Mouse (Mus musculus) embryonic facial prominence, embryonic 13.5 days (tissue): ENCODE data around the gene Nrcam. TPM values are rescaled to one million over a fixed set of nuclear protein-coding genes. Genes with fewer than 3 reads are reported as not detected.

Experiments
- ATAC-seq: fragments of 200-750 bp; cut with Nextera tagmentation; 2 replicates; pipeline ENCODE4 v1.8.0; 2017; ENCODE audit warnings: low read depth; ENCODE audit not compliant: insufficient number of reproducible peaks, insufficient read depth, low FRiP score, low TSS enrichment
- H3K27ac ChIP-seq: fragments of 300-500 bp; sonication (generic); 2 replicates; pipeline ENCODE4 v1.5.1; 2015; ENCODE audit warnings: moderate library complexity, mild to moderate bottlenecking, inconsistent platforms
- H3K27me3 ChIP-seq: fragments of 300-500 bp; sonication (generic); 2 replicates; pipeline ENCODE4 v1.6.1; 2015; ENCODE audit warnings: mild to moderate bottlenecking, inconsistent platforms
- H3K36me3 ChIP-seq: fragments of 300-500 bp; sonication (generic); 2 replicates; pipeline ENCODE4 v1.6.1; 2015; ENCODE audit warnings: mild to moderate bottlenecking, inconsistent platforms
- H3K4me1 ChIP-seq: fragments of 300-500 bp; sonication (generic); 2 replicates; pipeline ENCODE4 v1.6.1; 2015; ENCODE audit warnings: inconsistent platforms
- H3K4me2 ChIP-seq: fragments of 300-500 bp; sonication (generic); 2 replicates; pipeline ENCODE4 v1.6.1; 2015; ENCODE audit warnings: moderate library complexity, mild to moderate bottlenecking, inconsistent platforms
- H3K4me3 ChIP-seq: fragments of 300-500 bp; sonication (generic); 2 replicates; pipeline ENCODE4 v1.5.1; 2015; ENCODE audit warnings: mild to moderate bottlenecking, inconsistent platforms
- H3K9ac ChIP-seq: fragments of 300-500 bp; sonication (generic); 2 replicates; pipeline ENCODE4 v1.6.1; 2015; ENCODE audit warnings: mild to moderate bottlenecking, inconsistent platforms
- H3K9me3 ChIP-seq: fragments of 300-500 bp; sonication (generic); 2 replicates; pipeline ENCODE4 v1.6.1; 2016; ENCODE audit warnings: inconsistent platforms
- WGBS: fragments of 180-500 bp; shearing (Covaris S2); methylation state at CpG from one replicate; pipeline ENCODE4 v1.1.7; 2015; ENCODE audit warnings: mixed read lengths; 5-methylcytosine and 5-hydroxymethylcytosine counted together
- polyA plus RNA-seq: library from polyadenylated mRNA; unstranded; fragments of >200 nt; fragmentation: Nextera tagmentation; extraction: Ambion mirVana; gene quantifications from 2 replicates; pipeline ENCODE4 v1.2.1, GENCODE M21; 2015

The Nrcam gene
- polyA plus RNA-seq, 1 experiment from 2014 or later: 3.6 TPM

GRCm38 (mm10) chr12:44327452-44327851, 1.2 kb upstream of the Nrcam start:
- Histone ChIP-seq H3K4me1 (peaks cover 12% of the 10 kb centered on the region), H3K9me3 (no peaks in the 10 kb centered on the region), H3K36me3 (no peaks in the 10 kb centered on the region), H3K27ac (no peak overlapping the region), H3K9ac (no peak overlapping the region), H3K4me2 (no peak overlapping the region), H3K4me3 (no peak overlapping the region), H3K27me3 (peaks cover 36% of the 10 kb centered on the region)
- ATAC-seq: no peak
- WGBS: 29% methylated on average over 6 of the region's 6 CpGs

GRCm38 (mm10) chr12:44329316-44330215, 881 bp downstream of the Nrcam start:
- peaks cover 36% of the 10 kb centered on the region for H3K27me3 ChIP-seq
- peak overlapping the region; percentile 63 for H3K4me3 ChIP-seq
- H3K9me3 ChIP-seq: no peaks in the 10 kb centered on the region
- WGBS: under 1% methylated on average over 61 of the region's 61 CpGs
- H3K27ac ChIP-seq: no peak overlapping the region
- ATAC-seq: peak; percentile 49
- H3K9ac ChIP-seq: peak overlapping the region; percentile 65
- H3K4me2 ChIP-seq: peak overlapping the region; percentile 100
- H3K36me3 ChIP-seq: no peaks in the 10 kb centered on the region
- H3K4me1 ChIP-seq: peaks cover 12% of the 10 kb centered on the region

- Histone ChIP-seq H3K27ac (no peak overlapping the region), H3K36me3 (no peaks in the 10 kb centered on the region), H3K9ac (peak overlapping the region; percentile 65; the same call in 1 of the 2 replicates), H3K9me3 (no peaks in the 10 kb centered on the region), H3K4me3 (peak overlapping the region; percentile 63), H3K4me2 (peak overlapping the region; percentile 100), H3K4me1 (peaks cover 12% of the 10 kb centered on the region), H3K27me3 (peaks cover 36% of the 10 kb centered on the region)
- 1% methylated on average over 9 of the region's 9 CpGs for WGBS
- ATAC-seq: no peak
Measured at GRCm38 (mm10) chr12:44330216-44330719, 1.6 kb downstream of the Nrcam start.

- ATAC-seq: no peak
- no peak overlapping the region for H3K4me2 ChIP-seq
- 0 out of 2 replicates have a peak, but pooled peaks cover 2% of the 10 kb centered on the region for H3K4me1 ChIP-seq
- no peak overlapping the region for H3K4me3 ChIP-seq
- WGBS: 86% methylated on average over 2 of the region's 2 CpGs
- H3K9me3 ChIP-seq: no peaks in the 10 kb centered on the region
- no peak overlapping the region for H3K27ac ChIP-seq
- no peak overlapping the region for H3K9ac ChIP-seq
- no peaks in the 10 kb centered on the region for H3K36me3 ChIP-seq
- H3K27me3 ChIP-seq: peaks cover 3% of the 10 kb centered on the region
Measured at GRCm38 (mm10) chr12:44337136-44337640, 8.5 kb downstream of the Nrcam start.

GRCm38 (mm10) chr12:44338195-44338622, 9.5 kb downstream of the Nrcam start:
- H3K4me2 ChIP-seq: no peak overlapping the region
- H3K27ac ChIP-seq: no peak overlapping the region
- WGBS: 16% methylated on average over 8 of the region's 8 CpGs
- ATAC-seq: no peak
- 0 out of 2 replicates have a peak, but pooled peaks cover 2% of the 10 kb centered on the region for H3K4me1 ChIP-seq
- no peak overlapping the region for H3K9ac ChIP-seq
- H3K9me3 ChIP-seq: no peaks in the 10 kb centered on the region
- H3K36me3 ChIP-seq: no peaks in the 10 kb centered on the region
- H3K4me3 ChIP-seq: no peak overlapping the region
- no peaks in the 10 kb centered on the region for H3K27me3 ChIP-seq

GRCm38 (mm10) chr12:44344075-44344474, 15.4 kb downstream of the Nrcam start:
- Histone ChIP-seq H3K4me3 (no peak overlapping the region), H3K4me2 (no peak overlapping the region), H3K4me1 (no peaks in the 10 kb centered on the region), H3K9ac (no peak overlapping the region), H3K9me3 (no peaks in the 10 kb centered on the region), H3K36me3 (no peaks in the 10 kb centered on the region), H3K27me3 (no peaks in the 10 kb centered on the region), H3K27ac (no peak overlapping the region)
- no peak for ATAC-seq
- 65% methylated on average over 6 of the region's 6 CpGs for WGBS

GRCm38 (mm10) chr12:44345251-44345650, 16.6 kb downstream of the Nrcam start:
- ATAC-seq: no peak
- Histone ChIP-seq H3K4me3 (no peak overlapping the region), H3K9me3 (no peaks in the 10 kb centered on the region), H3K4me1 (no peaks in the 10 kb centered on the region), H3K9ac (no peak overlapping the region), H3K27me3 (no peaks in the 10 kb centered on the region), H3K4me2 (no peak overlapping the region), H3K27ac (no peak overlapping the region), H3K36me3 (no peaks in the 10 kb centered on the region)
- 49% methylated on average over 5 of the region's 5 CpGs for WGBS

GRCm38 (mm10) chr12:44346143-44346542, 17.5 kb downstream of the Nrcam start:
- no peak overlapping the region for H3K27ac ChIP-seq
- no peak overlapping the region for H3K4me3 ChIP-seq
- H3K36me3 ChIP-seq: no peaks in the 10 kb centered on the region
- no peaks in the 10 kb centered on the region for H3K9me3 ChIP-seq
- no peak overlapping the region for H3K9ac ChIP-seq
- H3K4me2 ChIP-seq: no peak overlapping the region
- 57% methylated on average over 3 of the region's 3 CpGs for WGBS
- no peak for ATAC-seq
- H3K4me1 ChIP-seq: no peaks in the 10 kb centered on the region
- H3K27me3 ChIP-seq: no peaks in the 10 kb centered on the region

GRCm38 (mm10) chr12:44355116-44355515, 26.4 kb downstream of the Nrcam start:
- Histone ChIP-seq H3K36me3 (no peaks in the 10 kb centered on the region), H3K4me2 (no peak overlapping the region), H3K27ac (no peak overlapping the region), H3K9ac (no peak overlapping the region), H3K4me3 (no peak overlapping the region), H3K4me1 (no peaks in the 10 kb centered on the region), H3K27me3 (no peaks in the 10 kb centered on the region), H3K9me3 (no peaks in the 10 kb centered on the region)
- ATAC-seq: no peak
- 77% methylated on average over 4 of the region's 4 CpGs for WGBS

GRCm38 (mm10) chr12:44357460-44357859, 28.8 kb downstream of the Nrcam start:
- no peak for ATAC-seq
- H3K4me2 ChIP-seq: no peak overlapping the region
- no peaks in the 10 kb centered on the region for H3K27me3 ChIP-seq
- no peak overlapping the region for H3K27ac ChIP-seq
- no peak overlapping the region for H3K4me3 ChIP-seq
- no peak overlapping the region for H3K9ac ChIP-seq
- no peaks in the 10 kb centered on the region for H3K9me3 ChIP-seq
- H3K4me1 ChIP-seq: no peaks in the 10 kb centered on the region
- 55% methylated on average over 3 of the region's 3 CpGs for WGBS
- H3K36me3 ChIP-seq: no peaks in the 10 kb centered on the region

- H3K9me3 ChIP-seq: no peaks in the 10 kb centered on the region
- ATAC-seq: no peak
- no peak overlapping the region for H3K4me3 ChIP-seq
- no peak overlapping the region for H3K4me2 ChIP-seq
- no peaks in the 10 kb centered on the region for H3K27me3 ChIP-seq
- H3K9ac ChIP-seq: no peak overlapping the region
- WGBS: 78% methylated on average over 1 of the region's 1 CpGs
- H3K4me1 ChIP-seq: no peaks in the 10 kb centered on the region
- H3K36me3 ChIP-seq: no peaks in the 10 kb centered on the region
- H3K27ac ChIP-seq: no peak overlapping the region
Measured at GRCm38 (mm10) chr12:44357881-44358280, 29.2 kb downstream of the Nrcam start.
